Mouse (Mus musculus): Measurements from ENCODE around the gene Upk2. TPM values are rescaled to one million over a fixed set of nuclear protein-coding genes. Genes with fewer than 3 reads are reported as not detected.

Upk2 gene
- polyA plus RNA-seq, 1 experiment from 2014 or later, result 0.35 TPM

DNA sequence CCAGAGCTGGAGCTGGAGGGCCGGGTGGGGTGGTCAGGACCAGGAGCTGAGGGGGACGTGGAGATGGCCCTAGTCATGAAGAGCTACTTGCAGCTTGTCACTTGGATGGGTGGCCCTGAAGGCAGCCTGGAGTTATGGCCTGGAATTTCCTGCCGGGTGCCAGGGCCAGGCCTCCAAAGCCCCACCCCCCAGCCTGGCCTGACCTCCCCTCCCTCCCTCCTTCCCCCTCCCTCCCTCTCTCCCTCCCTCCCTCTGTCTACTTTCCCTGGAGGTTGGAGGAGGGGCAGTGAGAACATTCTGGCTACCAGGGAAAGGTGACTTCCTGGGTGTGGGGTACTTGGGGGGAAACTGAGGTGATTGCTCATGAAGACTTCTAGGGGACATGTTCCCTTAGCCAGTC is 31.6 kb upstream of the Upk2 start:
- no peak for ATAC-seq (ENCODE audit: low FRiP score, low read depth)
- no peaks in the 10 kb centered on the region for H3K27me3 ChIP-seq (replicated peaks)
- no peak overlapping the region for H3K27ac ChIP-seq
- no peaks in the 10 kb centered on the region for H3K9me3 ChIP-seq
- H3K36me3 ChIP-seq, result no peaks in the 10 kb centered on the region
- peak overlapping the region; percentile 13; the same call in 1 of the 2 replicates for H3K4me3 ChIP-seq
- peak overlapping the region; percentile 97; the same call in 1 of the 2 replicates for H3K9ac ChIP-seq
- peaks cover 80% of the 10 kb centered on the region for H3K4me1 ChIP-seq
- 3% methylated on average over 3 of the region's 3 CpGs for WGBS
- H3K4me2 ChIP-seq (replicated peaks), result peak overlapping the region; percentile 94

DNA sequence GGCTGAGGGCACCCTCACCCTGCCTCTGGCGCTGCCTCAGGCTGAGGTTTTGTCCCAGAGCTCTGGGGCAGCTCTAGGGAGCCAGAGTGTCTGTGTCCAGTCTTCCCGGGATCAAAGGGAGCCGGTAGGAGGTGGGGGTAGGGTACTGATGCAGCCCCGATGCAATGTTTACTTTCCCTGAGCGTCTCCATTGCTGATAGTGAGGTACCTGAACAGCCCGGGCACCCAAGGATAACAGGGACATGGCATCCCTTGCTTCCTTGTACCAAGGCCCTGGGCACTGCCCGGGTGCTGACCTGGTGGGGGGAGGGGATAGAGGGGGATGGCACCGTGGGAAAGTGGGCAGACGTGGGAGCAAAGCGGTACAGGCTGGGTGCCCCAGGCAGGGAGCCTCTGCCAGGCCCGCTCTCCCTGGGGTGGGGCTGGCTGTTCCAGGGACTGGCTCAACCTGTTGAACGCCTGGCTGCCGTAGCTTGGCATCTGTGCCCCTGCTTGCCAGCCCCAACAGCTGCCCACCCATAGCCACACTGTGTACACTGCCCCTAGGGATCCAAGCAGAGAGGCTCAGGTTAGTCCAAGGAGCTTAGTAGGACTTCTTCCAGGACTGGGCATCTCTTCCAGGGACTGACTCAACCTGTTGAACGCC is 30.9 kb upstream of the Upk2 start:
- peak overlapping the region; percentile 94 for H3K4me2 ChIP-seq (replicated peaks)
- peak overlapping the region; percentile 97 for H3K9ac ChIP-seq
- ATAC-seq (ENCODE audit: low FRiP score, low read depth), result no peak
- no peaks in the 10 kb centered on the region for H3K9me3 ChIP-seq
- H3K27ac ChIP-seq, result no peak overlapping the region
- 33% methylated on average over 14 of the region's 14 CpGs for WGBS
- no peaks in the 10 kb centered on the region for H3K27me3 ChIP-seq (replicated peaks)
- no peaks in the 10 kb centered on the region for H3K36me3 ChIP-seq
- H3K4me1 ChIP-seq, result peaks cover 75% of the 10 kb centered on the region
- peak overlapping the region; percentile 97 for H3K4me3 ChIP-seq

DNA sequence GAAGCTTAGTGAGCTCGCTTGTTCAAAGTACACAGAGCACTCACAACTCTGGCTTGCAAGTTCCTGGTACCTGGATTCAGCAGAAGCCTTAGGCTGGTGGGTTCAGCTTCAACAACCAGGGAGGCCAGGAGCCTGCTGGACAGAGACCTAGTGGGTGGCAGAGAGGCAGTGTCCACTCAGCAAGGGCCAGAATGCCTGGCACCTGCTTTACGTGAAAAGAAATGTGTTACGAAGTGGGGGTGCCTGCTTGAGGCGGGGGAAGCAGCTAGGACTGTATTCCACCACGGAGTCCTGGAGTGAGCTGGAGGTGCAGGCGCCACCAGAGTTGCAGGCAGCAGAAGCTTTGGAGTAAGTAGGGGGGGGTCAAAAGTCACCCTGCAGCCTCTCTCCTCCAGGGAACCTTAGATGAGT is 30.3 kb upstream of the Upk2 start:
- Histone ChIP-seq H3K9ac (peak overlapping the region; percentile 97), H3K36me3 (no peaks in the 10 kb centered on the region), H3K4me1 (peaks cover 72% of the 10 kb centered on the region), H3K9me3 (no peaks in the 10 kb centered on the region), H3K4me2 (replicated peaks) (peak overlapping the region; percentile 94), H3K4me3 (peak overlapping the region; percentile 97), H3K27me3 (replicated peaks) (no peaks in the 10 kb centered on the region), H3K27ac (no peak overlapping the region)
- WGBS, result 46% methylated on average over 6 of the region's 6 CpGs
- no peak for ATAC-seq (ENCODE audit: low FRiP score, low read depth)

DNA sequence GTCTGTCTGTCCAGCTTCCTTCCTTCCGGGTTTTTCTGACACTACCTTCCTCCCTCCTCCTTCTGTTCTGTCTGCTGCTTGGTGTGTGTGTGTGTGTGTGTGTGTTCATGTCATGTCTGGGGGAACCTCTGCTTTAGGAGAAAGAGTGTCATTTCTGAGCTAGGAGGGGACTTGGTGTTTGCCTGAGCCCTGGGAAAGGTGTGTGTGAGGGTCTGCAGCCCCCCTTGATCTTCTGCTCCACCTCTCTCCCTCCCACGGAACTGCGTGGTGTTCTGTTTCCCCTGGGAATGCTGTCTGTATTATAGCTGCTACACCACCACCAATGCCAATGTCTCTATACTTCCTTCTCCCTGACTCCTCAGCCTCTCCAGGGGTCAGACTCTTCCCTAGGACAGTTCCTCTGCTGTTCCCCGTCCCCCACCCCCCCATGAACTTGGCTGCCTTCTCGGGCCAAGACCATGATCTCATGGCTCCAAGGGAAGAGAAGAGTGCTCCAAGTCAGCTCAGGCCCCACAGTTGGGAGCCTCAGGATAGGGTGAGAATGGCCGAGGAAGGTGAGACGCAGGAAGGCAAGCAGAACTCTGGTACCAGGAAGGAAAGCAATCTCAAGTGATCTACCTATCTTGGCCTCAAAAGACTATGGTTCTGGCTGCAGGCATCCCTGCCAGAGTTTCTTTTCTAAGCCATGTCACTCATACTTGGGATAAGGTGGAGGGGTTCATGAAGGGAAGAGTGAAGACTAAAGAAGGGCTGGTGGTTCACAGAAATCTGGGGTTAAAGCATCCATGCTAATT is 29.7 kb upstream of the Upk2 start:
- no peaks in the 10 kb centered on the region for H3K27me3 ChIP-seq (replicated peaks)
- H3K4me3 ChIP-seq, result peak overlapping the region; percentile 97
- no peaks in the 10 kb centered on the region for H3K36me3 ChIP-seq
- peaks cover 70% of the 10 kb centered on the region for H3K4me1 ChIP-seq
- 35% methylated on average over 7 of the region's 7 CpGs for WGBS
- no peaks in the 10 kb centered on the region for H3K9me3 ChIP-seq
- H3K27ac ChIP-seq, result no peak overlapping the region
- no peak for ATAC-seq (ENCODE audit: low FRiP score, low read depth)
- H3K9ac ChIP-seq, result peak overlapping the region; percentile 97
- H3K4me2 ChIP-seq (replicated peaks), result peak overlapping the region; percentile 94

DNA sequence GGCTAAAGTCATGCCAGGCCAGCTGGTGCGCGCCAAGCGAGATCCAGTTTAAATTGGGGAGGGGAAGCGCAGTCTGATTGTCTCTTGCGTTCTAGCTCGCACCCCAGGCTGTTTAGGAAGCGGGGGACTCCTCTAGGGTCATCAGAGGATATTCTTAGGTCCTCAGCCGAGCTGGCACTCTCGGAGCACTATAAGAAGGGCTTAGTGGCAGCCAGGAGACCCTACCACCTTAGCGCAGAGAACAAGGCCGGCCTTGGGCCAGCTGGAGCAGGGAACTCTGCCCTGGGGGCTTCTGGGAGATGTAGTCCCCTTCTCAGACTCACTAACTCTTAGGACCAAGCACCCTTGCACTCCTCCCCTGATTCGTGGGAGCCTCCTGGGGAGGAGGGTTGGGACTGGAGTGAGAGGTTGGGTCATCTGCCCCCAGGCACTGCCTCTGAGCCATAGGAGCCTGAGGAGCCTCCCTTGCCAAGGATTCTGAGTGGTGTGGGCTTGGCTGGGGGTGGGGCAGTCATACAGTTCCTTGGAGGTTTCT is 28.8 kb upstream of the Upk2 start:
- no peaks in the 10 kb centered on the region for H3K9me3 ChIP-seq
- peak overlapping the region; percentile 92; the same call in 1 of the 2 replicates for H3K27ac ChIP-seq
- peak overlapping the region; percentile 97 for H3K4me3 ChIP-seq
- no peaks in the 10 kb centered on the region for H3K27me3 ChIP-seq (replicated peaks)
- H3K9ac ChIP-seq, result peak overlapping the region; percentile 97
- H3K36me3 ChIP-seq, result no peaks in the 10 kb centered on the region
- H3K4me2 ChIP-seq (replicated peaks), result peak overlapping the region; percentile 94
- peak; percentile 35 for ATAC-seq (ENCODE audit: low FRiP score, low read depth)
- 0% methylated on average over 12 of the region's 12 CpGs for WGBS
- peaks cover 66% of the 10 kb centered on the region for H3K4me1 ChIP-seq

DNA sequence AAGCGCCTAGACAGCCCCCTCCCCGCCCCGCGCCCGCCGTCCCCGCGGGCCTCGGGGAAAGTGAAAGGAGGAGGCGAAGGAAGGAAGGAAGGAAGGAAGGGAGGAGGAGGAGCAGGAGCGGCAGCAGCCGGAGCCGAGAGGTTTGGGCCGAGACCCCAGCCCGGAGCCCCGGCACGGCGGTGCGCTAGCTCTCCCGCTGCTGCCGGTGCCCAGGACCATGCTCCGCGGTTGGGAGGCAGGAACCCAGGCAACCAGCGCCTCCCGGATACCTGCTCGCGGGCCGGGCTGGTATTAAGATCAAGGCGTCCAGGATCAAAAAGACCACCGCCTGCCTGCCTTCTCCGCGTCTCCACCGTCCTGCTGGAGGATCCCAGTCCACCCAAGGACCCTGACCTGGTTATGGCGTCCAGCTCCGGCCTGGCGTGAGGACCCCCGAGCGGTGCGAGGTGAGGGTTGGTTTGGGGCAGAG is 28.3 kb upstream of the Upk2 start:
- Histone ChIP-seq H3K9me3 (no peaks in the 10 kb centered on the region), H3K4me3 (peak overlapping the region; percentile 97), H3K4me2 (replicated peaks) (peak overlapping the region; percentile 94), H3K4me1 (peaks cover 62% of the 10 kb centered on the region), H3K27ac (peak overlapping the region; percentile 92), H3K36me3 (no peaks in the 10 kb centered on the region), H3K27me3 (replicated peaks) (no peaks in the 10 kb centered on the region), H3K9ac (peak overlapping the region; percentile 97)
- no peak for ATAC-seq (ENCODE audit: low FRiP score, low read depth)
- under 1% methylated on average over 38 of the region's 39 CpGs for WGBS

DNA sequence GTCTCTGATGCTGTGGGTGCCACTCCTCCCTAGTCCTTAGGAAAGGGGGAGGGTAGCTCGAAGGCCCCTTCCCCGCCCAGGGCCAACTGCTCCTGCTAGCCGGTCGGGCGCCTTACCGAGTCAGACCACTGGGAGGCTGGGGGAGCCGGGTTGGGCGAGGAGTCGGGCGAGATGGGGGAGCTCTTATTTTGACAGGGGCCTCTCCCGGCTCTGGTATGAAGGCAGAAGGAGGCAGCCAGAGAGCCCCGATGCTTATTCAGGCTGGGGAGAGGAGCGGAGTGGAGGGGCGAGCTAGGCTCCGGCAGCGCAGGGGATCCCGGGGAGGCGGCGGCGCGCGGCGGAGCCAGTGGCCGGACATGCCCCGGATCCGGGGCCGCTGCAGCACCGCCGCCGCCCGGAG is 27.8 kb upstream of the Upk2 start, which contains the start of gene Bcl9l:
TSS of gene Bcl9l (plus strand) at position 274 of the 400 bp plus-strand sequence.
- no peaks in the 10 kb centered on the region for H3K9me3 ChIP-seq
- peak within 1 kb of the TSS; percentile 94 for H3K4me2 ChIP-seq (replicated peaks)
- H3K4me1 ChIP-seq, result peaks cover 62% of the 10 kb centered on the region
- peak within 1 kb of the TSS; percentile 92 for H3K27ac ChIP-seq
- WGBS, result under 1% methylated on average over 30 of the region's 31 CpGs
- H3K27me3 ChIP-seq (replicated peaks), result no peaks in the 10 kb centered on the region
- H3K4me3 ChIP-seq, result peak within 1 kb of the TSS; percentile 97
- peak; percentile 58 for ATAC-seq (ENCODE audit: low FRiP score, low read depth)
- H3K36me3 ChIP-seq, result no peaks in the 10 kb centered on the region
- peak within 1 kb of the TSS; percentile 97 for H3K9ac ChIP-seq

DNA sequence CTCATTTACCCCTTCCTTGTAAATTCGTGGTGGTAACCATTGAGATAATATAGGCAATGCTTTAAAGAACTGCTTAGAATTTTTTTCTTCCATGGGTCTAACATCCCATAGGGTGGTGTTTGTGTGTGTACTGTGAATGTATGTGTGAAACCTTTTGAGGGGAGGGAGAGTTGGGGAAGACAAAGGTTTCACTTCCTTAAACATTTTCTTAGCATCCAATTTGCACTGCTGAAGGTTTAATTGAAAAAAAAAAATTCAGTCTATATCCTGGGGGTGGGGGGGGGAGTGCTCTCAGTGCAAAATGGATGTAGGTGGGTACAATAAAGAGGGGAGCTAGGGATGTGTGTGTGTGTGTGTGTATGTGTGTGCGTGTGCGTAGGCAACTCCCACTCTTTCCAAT is 27.3 kb upstream of the Upk2 start:
- Histone ChIP-seq H3K9ac (0 out of 2 replicates have a peak overlapping the region, but pooled peaks have one; percentile 26), H3K27me3 (replicated peaks) (no peaks in the 10 kb centered on the region), H3K9me3 (no peaks in the 10 kb centered on the region), H3K4me1 (peaks cover 61% of the 10 kb centered on the region), H3K27ac (peak overlapping the region; percentile 92; the same call in 1 of the 2 replicates), H3K36me3 (no peaks in the 10 kb centered on the region), H3K4me3 (peak overlapping the region; percentile 97), H3K4me2 (replicated peaks) (peak overlapping the region; percentile 94)
- ATAC-seq (ENCODE audit: low FRiP score, low read depth), result no peak; the same call in 1 of the 2 replicates
- WGBS, result 12% methylated on average over 3 of the region's 3 CpGs

DNA sequence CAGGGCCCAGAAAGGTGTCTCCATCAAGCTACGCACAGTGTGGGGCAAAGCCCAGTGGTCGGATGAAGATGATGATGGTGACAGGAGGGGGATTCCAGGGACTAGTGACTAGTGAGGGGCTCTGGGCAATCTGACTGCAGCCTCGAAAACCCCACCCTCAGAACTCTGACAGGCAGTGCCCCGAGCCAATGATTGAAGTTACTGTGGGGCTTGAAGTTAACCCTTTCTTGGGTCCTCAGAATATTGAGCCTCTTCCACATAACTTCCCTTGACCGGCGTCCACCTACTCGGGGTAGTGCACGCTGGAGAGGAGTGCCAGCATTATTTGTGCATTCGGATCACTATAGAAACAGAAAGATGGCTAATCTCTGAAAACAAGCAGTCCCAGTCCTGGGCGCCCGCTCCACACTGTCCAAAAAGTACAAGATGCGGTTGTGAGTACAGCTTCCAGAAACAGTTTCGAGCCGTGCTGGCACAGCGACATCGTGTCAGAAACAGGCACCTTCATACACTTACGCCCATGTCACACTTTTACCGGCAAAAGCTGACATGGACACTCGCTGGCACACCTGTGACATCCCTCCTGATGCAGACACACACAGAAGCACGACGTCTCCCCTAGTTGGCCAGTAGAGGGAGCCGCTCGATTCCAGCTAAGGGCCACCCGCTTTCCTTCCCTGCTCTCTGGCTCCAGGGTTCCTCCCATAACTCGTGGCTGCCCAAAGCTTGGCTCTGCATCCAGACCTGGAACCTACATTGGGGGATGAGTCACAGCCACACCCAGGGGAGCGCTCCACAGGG is 25.1 kb upstream of the Upk2 start:
- H3K27ac ChIP-seq, result peak overlapping the region; percentile 92
- no peaks in the 10 kb centered on the region for H3K9me3 ChIP-seq
- H3K36me3 ChIP-seq, result no peaks in the 10 kb centered on the region
- peak; percentile 38 for ATAC-seq (ENCODE audit: low FRiP score, low read depth)
- 0 out of 2 replicates have a peak, but pooled peaks cover 3% of the 10 kb centered on the region for H3K27me3 ChIP-seq (replicated peaks)
- peak overlapping the region; percentile 81 for H3K9ac ChIP-seq
- peak overlapping the region; percentile 99 for H3K4me2 ChIP-seq (replicated peaks)
- WGBS, result under 1% methylated on average over 26 of the region's 26 CpGs
- peaks cover 38% of the 10 kb centered on the region for H3K4me1 ChIP-seq
- peak overlapping the region; percentile 69 for H3K4me3 ChIP-seq

DNA sequence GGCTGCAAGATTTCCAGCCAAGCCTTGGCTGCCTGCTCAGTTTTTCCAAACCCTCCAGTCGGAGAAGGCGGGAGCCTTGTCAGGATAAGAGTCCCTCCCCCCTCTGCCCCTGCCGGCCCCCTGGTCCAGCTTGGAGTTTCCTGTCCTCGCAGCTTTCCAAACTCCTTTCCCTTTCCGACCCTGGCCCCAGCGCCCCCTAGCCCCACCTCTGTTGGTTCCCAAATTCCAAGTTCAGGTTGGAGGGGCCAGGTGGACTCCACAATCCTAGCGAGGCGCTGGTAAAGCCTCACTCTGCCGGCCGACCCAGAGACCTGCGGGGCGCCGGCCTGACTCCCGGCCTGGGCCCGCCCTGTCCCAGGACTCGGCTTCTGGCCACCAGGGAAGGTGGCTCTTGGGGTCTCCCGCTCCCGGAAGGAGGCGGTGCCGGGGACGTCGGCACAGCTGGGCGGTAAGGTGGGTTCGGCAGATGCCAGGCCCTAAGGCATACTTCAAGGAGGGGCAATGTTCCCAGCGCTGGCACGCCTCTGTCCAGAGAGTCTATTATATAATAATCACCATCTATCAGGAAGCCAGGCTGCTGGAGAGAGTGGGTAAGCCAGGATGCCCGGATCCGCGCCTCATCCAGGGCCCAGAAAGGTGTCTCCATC is 24.3 kb upstream of the Upk2 start:
- peak overlapping the region; percentile 99 for H3K4me2 ChIP-seq (replicated peaks)
- H3K9ac ChIP-seq, result peak overlapping the region; percentile 81
- H3K27ac ChIP-seq, result peak overlapping the region; percentile 92
- 0 out of 2 replicates have a peak, but pooled peaks cover 3% of the 10 kb centered on the region for H3K27me3 ChIP-seq (replicated peaks)
- H3K4me3 ChIP-seq, result peak overlapping the region; percentile 69
- ATAC-seq (ENCODE audit: low FRiP score, low read depth), result peak; percentile 43
- no peaks in the 10 kb centered on the region for H3K36me3 ChIP-seq
- H3K9me3 ChIP-seq, result no peaks in the 10 kb centered on the region
- WGBS, result under 1% methylated on average over 29 of the region's 29 CpGs
- H3K4me1 ChIP-seq, result peaks cover 30% of the 10 kb centered on the region

All from neural tube, embryonic 12.5 days (tissue).